Mouse (Mus musculus): ENCODE results near the gene Rrp1b.
"Not testable (repeated sequence)": the region's sequence is repeated elsewhere in the genome, so short reads cannot be mapped to it uniquely, and the experiment has no call there.

Rrp1b gene

DNA sequence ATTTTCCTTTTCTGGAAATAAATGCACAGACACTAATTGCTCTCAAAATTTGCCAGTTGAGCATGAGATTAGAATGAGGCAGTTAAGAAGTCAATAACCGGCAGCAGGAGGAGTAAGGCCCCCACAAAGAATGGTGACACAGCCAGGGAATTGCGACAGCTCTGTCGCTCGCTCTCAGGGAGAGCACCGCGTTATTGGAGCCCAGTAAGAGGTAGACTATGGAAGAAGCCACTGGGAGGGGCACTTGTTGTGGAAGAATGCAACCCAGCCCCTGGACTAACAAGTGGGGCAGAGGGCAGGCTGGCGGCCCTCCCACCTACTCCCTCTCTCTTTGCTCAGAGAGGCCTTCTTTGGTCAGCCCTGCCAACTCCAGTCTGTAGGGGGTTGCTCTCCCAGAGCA is 4.2 kb upstream of the Rrp1b start:
- no peak for DNase-seq (ENCODE audit: low read depth, low spot score)

DNA sequence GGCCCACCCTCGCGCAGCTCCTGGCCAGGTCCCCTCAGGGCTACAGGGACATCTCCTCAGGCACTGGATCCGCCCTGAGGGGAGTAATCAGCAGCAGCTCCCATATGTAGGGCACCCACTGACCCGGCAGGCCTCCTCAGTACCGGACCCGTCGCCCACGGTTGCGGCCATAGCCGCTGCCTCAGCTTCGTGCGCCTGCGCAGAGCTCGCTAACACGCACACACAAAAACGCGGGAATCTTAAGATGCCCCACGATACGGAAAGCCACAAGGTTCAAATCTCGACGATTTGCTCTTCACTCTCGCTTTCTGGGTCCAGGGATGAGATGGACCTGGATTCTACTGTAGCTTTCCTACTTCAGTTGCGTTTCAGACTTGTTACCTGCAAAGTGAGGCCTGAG is 1.6 kb upstream of the Rrp1b start:
- DNase-seq (ENCODE audit: low read depth, low spot score): peak; percentile 71

DNA sequence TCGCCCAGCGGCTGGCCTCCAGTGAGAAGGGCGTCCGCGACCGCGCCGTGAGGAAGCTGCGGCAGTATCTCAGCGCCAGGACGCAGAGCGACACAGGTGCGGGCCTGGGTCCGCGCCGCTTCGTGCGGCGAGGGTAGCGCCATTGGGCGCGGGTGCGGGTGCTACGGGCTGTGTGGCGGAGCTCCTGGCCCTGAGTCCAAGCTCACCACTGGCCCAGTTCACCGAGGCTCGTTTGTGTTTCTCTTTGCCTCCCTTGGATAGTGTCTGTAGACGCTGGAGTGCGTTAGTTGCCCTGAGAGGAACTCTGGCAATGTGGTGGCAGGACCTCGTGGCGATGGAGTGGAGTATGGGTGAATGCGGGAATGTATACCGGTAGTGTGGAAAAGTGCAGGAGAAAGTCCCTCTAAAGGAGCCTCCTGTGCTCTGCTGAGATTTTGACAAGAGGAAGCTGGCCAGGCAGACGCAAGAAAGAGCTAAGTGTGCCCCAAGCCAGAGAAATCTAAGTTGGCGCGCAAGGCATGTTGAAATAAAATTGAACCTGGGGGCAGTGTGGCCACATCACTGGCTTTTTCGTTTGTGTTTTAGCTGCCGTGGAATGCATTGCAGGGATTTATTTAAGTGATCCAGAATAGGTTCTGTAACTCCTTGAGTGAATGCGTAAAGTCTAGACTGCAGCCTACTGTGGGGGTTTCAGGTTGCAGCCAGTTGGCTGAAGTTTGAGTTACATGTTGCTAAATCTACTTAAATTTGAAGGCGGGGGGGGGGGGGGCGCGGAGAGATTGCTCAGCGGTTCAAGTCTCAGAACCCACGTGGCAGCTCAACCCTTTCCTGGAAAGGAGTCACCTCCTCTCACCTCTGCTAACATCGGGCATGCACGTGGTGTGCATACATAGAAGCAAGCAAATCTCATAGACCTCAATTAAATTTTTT is 874 bp downstream of the Rrp1b start:
- no peak for DNase-seq (ENCODE audit: low read depth, low spot score)

DNA sequence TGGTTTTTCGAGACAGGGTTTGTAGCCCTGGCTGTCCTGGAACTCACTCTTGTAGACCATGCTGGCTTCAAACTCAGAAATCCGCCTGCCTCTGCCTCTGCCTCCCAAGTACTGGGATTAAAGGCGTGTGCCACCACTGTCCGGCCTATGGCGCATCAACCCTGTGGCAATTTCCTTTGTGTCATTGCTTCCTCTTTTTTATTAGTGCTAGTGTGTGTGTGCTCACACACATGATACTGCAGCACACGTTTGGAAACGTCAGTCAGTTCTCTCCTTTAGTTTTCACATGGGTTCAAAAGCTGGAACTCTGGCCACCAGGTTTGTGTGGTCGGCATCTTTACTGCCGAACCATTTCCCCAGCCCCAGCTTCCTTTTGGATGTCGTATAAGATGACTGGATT is 4.4 kb downstream of the Rrp1b start:
- DNase-seq (ENCODE audit: low read depth, low spot score): no peak

DNA sequence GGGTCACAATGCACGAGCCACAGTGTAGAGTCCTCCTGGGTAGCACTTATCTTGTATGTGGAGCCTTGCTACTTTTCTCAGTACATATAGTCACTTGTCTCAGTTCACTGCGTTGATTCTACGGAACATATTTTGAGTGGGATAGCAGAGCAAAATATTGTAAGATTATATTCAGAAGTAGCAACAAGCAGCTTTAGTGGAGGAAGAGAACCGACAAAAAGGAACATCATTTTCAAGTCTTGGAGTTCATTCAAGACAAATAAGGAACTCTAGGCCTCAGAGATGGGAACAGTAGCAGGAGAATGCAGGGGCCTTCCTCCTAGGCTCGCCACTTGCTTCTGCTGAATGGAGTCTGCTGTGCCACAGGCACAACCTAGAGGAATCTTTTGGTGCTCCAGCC is 10.6 kb downstream of the Rrp1b start:
- no peak for DNase-seq (ENCODE audit: low read depth, low spot score)

DNA sequence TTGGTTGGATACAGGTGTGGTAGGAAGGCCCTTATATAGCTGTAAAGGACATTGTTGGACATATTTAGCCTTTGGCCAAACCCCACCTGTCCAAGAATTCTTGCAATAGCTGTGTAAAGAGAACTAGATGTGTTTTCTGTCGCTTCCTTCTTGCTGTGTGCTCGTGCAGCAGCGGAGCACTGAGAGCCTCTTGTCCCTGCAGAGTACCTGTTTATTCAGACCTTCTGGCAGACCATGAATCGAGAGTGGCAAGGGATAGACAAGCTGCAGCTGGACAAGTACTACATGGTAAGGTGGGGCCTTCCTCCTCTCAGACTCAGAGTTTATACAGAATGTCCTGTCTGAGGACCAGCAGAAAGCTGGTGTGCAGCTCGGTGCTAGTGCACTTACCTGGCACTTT is 12.5 kb downstream of the Rrp1b start:
- no peak for DNase-seq (ENCODE audit: low read depth, low spot score)

DNA sequence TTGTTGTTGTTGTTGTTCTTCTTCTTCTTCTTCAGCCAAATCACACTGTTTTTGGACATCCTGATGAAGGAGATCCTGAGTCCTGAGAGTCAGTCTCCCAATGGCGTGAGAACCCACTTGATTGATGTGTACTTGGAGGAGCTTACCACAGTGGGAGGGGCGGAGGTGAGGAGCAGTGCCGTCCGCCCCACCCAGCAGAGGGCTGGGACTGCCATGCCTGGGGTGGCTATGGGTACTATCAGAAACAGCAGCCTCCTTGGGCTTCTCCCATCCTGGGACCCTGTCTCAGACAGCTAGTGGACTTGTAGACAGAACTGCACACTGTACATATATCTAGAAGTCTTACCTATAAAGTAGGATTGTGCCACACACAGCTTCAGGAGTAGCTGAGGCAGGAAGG is 14.0 kb downstream of the Rrp1b start:
- no peak for DNase-seq (ENCODE audit: low read depth, low spot score)

DNA sequence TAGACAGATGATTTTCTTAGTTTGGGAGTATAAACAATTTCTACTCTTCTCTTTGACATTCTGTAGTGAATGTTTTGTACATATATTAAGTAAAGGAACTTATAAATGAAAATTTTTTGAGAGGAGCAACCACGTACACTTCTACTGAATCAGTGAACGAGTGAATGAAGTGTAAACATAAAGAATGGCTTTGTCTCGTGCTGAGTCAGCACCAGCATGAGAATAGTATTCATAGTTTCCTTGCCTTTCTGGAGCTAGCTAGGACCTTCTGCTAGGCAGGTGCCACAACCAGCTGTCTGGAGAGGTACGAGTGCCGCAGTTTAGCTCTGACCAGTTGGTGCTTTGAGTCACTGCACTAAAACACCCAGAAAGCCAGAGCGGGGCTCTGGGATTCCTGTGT is 14.7 kb downstream of the Rrp1b start:
- no peak for DNase-seq (ENCODE audit: low read depth, low spot score)

DNA sequence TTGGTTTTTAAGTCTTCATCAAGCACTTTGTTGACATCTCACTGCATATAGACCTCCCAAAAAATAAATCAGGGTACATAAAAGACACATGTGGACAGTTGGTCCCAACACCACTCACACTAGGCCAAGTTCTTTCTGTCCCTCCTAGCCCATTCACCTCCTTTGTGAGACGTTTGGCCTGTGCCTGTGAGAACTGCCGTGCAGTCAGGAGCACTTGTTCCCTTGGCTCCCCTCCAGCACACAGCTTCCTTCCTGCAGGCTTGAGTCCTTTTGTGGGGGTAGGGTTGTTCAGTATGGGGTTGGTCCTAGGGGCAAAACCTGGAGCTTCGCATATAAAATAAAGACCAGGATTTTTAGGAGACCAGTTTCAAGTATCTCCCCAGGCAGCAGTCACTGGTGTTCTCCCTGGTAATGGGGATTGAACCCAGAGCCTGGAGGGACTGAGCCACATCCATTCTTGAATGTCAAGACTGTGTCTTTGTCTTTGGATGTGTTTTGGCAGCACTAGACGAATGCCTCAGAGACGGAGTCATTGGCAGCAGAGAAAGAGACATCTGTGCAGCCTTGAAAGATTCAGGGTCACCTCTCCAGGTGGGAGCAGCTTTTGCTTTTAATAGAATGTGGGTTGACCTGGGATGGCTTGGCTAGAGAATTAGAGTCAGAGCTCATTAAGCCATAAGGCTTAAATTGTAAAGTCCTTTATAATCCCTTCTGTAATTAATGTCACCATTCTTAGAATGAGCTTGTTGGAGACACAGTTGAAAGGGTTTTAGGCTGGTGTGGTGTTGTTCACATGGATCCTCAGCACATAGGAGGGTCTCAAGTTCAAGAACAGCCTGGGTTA is 16.6 kb downstream of the Rrp1b start:
- DNase-seq (ENCODE audit: low read depth, low spot score): no peak

DNA sequence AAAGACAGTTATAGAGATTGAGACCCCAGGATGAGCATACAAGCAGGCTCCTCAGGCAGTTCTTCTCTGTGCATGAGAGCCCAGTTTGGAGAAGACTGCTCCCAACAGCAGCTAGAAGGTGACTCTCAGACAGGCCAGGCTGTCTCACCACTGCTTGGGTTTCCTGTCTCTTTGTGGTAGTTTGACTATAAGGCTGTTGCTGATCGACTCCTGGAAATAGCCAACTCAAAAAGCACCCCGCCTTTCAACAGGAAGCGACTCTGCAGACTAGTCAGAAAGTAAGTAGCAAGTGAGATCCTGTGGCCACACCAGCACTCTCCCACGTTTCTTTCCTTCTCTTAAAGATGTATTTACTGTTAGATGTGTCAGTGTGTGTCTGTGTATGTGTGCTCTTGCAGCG is 17.8 kb downstream of the Rrp1b start:
- no peak for DNase-seq (ENCODE audit: low read depth, low spot score)

DNA sequence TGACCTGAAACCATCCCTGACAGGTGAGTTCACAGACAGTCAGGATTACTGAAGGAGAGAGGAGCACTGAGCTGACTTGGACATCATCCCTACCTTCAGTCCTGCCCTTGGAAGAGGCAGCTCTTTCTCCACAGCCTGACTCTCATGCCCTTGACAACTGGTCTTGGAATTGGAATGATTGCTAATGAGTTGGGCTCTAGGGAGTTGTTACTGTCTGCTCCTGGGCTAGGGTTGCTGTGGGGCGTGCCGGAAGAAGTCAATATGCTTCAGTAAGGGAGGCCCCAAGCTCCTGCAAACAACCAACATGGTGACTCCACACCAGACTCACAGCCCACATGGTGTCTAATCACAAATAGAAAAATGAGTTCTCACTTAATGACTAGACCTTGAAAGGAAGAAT is 21.9 kb downstream of the Rrp1b start:
- no peak for DNase-seq (ENCODE audit: low read depth, low spot score)

DNA sequence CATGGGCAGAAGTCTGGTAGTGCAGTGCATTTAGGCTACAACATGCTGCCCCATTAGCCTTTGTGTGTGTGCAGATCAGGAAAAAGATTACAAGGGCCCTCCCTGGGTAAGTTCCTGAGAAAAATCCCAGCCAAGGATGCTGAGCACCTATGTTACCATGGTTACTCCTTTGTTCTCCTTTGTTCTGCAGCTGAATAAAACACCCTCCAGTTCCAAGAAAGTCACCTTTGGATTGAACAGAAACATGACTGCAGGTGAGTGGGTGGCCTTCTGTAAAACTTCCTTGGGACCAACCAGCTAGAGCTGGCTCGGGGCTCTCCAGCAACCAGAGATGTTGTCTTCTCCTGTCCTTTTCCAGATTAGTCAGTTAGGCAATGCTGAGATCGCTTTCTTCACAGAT is 23.2 kb downstream of the Rrp1b start:
- DNase-seq (ENCODE audit: low read depth, low spot score): no peak

DNA sequence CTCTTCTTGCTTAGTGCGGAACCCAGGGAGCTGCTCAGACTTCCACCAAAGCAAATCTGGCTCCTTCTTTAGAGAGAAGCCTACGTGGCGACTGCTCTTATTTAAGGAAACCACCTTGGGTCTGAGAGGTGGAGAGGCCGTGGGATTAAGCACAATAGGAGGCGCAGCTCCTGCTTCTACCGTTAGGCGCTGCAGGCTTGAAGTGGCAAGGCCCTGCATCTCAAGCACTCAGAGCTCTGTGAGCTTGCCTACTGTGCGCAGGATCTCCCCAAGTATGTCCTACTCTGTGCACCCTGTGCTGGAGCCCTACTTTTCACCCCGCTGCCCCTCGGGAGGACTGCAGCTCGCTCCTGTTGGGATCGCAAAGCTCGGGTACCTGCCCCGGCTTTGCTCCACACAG is 25.3 kb downstream of the Rrp1b start:
- DNase-seq (ENCODE audit: low read depth, low spot score): no peak

DNA sequence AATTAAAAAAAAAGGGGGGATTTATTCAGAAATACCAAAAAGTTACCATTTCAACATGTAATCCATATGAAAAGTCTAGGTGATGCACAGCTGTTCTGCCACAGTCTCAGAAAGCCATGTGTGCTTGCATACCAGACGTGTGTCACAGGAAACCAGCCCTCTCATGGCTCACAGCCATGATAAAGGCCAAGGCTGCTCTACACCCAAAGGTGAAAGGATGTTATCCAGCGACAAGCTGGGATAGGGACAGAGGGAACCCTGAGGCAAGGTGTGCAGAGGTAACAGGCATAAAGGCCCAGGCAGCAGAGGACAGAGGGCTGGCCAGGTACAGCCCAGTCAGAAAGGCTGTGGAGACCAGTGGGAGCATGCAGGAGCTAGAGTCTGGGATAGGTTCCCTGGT is 27.8 kb downstream of the Rrp1b start:
- no peak for DNase-seq (ENCODE audit: low read depth, low spot score)

DNA sequence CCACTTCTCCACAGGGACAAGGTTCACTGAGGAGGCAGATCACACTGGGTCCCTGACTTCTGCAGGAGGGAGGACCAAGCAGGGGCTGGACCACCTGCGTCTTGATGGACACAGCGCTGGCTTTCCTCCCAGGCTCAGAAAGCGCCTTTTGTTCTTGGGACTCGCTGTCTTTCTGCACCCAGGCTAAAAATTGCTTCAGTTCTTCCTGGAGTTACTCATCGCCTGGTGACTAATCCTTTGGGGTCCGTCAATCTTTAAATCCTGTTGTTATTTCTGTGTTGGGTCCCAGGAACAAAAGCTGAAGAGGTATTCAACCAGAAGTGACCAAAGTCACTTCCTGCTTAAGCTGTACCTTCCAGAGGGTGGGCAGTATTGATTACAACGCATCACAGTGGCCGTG is 28.9 kb downstream of the Rrp1b start:
- DNase-seq (ENCODE audit: low read depth, low spot score): not testable (repeated sequence)

DNA sequence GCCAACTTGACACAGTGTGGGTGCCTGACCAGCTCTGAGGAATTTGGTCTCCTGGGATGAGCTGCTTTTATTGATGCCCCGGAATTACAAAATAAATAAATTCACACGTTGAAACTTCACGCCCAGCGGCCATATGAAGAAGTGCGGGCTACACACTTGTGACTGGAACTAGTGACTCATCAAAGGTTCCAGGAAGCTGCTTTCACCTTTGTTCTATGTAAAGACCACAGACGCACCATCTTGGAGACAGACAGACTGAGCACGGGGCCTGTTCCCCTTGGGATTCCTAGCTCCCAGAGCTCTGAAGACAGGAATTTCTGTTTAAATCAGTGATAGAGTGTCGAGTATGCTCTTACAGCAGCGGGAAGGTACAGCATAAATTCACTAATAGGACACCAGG is 31.6 kb downstream of the Rrp1b start:
- no peak for DNase-seq (ENCODE audit: low read depth, low spot score)

DNA sequence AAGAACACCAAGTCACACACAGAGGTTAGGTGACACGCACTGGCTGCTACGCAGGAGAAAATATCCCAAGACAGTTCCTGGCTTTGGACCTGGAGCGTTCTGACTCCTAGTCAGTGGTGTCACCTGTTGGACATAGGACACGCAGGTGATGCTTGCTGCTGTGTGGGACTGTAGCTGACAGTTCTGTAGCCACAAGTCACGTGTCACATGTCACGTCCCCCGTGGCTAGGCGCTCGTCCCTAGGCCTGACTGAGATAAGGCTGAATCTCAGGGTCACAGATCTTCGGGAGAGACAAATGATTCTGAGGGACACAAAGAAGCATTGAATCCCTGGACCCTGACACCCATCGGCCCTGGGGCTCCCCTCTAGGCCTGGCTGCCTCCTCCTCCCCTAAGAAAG is 32.5 kb downstream of the Rrp1b start:
- no peak for DNase-seq (ENCODE audit: low read depth, low spot score)

DNA sequence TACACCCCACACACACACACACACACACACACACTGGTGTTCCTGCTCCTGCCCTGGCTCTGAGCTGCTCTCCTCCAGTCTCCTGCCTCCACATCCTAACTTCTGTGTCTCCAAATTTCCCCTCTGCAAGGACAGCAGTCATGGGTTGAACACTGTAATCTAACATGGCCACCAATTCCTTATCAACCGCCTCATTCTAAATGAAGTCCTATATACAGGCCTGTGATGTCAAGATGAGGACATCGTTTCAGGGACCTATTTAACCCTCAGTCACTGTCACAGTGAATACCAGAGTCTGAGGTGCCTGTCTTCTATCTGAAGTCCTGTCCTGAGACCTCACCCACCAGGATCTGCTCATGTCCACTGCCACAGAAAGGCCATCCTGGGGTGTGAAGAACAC is 32.9 kb downstream of the Rrp1b start:
- no peak for DNase-seq (ENCODE audit: low read depth, low spot score)

DNA sequence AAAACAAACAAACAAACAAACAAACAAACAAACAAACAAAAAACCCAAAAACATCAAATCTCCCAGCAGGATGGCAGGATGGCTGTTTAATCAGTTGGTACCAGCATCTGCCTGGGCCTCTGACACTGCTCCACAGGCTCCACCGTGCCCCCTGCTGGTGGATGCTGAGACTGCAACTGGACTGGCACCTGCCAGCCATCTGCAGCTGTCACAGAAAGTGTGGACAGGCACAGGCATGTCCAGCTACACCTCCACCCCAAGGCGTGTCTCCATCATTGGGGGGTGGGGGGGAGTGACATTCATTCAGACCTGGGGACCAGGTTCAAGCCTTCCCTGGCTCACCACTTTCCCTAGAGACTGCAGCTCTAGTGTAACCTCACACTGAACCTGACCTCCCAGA is 37.5 kb downstream of the Rrp1b start:
- DNase-seq (ENCODE audit: low read depth, low spot score): peak; percentile 34

DNA sequence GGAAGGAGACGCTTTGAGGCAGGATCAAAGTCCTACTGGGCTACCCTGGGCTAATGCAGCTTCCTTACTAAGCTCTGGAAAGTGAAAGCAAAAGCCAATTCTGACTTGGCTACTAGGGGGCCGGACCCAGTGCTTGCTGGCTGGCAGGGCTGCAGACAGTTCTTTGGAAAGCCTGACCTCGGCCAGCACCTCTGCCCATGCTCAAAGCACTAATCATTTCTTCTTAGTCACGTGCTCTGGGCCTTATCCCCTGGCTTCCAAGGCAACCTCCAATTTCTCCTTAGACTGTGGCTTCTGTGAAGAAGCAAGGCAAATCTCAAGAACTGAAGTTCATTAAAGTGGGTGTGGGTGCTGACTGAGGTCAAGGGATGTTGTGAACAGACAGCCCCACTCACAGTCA is 38.8 kb downstream of the Rrp1b start:
- no peak for DNase-seq (ENCODE audit: low read depth, low spot score)

DNA sequence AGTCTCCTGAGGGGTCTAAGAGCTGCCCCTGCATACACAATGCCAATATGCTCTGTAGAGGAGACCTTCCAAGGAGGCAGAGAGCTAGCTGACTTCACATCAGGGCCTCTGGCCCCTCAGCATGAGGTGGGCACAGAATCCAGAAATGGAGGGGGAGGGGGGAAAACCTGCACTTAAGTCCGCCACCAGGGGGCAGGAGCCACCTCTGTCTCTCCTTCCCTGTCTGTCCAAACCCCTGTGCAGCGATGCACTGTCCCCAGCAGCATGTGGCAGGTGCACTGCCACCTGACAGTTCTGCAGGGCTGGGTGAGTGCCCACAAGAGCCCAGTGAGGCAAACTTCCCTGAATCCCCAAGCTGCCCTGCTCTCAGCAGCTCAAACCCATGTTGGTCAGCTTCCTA is 39.3 kb downstream of the Rrp1b start:
- peak; percentile 28 for DNase-seq (ENCODE audit: low read depth, low spot score)

DNA sequence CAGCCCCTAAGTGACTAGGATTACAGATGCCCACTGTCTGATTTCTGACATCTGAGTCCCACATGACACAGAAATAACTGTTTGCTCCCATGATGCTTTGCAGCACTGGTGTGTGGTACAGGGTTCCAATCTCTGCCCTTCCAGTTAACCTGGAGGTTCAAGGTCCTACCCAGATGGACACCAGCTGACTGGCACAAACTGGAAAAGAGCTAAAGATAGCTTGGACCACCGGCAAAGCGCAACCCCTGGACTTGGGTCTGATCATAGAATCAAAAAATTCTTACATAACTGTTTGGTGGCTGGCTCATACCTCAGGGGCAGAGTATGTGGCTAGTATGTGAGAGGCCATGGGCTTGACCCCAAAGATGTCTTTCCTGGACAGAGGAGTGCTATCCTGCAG is 47.5 kb downstream of the Rrp1b start:
- DNase-seq (ENCODE audit: low read depth, low spot score): no peak

DNA sequence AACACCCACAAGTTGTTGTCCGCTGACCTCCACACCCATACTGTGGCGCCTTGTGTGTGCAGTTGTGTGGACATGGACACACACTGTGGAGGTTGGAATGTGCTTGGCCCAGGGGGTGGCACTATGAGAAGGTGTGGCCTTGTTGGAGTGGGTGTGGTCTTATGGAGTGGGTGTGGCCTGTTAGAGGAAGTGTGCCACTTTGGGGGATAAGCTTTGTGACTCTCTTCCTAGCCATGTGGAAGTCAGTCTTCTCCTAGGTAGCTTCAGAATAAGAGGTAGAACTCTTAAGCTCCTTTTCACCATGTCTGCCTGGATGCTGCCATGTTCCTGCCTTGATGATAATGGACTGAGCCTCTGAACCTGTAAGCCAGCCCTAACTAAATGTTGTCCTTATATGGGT is 51.2 kb downstream of the Rrp1b start:
- DNase-seq (ENCODE audit: low read depth, low spot score): no peak
